Mouse (Mus musculus) spleen, postnatal 10 days (tissue): ENCODE results near the gene Arl14.

Source experiments
- DNase-seq, 2 experiments: peaks; one replicate each; pipeline ENCODE4 v3.0.0; 2021 to 2022; ENCODE audit warnings: low spot score in 2 of 2

Gene Arl14

DNA sequence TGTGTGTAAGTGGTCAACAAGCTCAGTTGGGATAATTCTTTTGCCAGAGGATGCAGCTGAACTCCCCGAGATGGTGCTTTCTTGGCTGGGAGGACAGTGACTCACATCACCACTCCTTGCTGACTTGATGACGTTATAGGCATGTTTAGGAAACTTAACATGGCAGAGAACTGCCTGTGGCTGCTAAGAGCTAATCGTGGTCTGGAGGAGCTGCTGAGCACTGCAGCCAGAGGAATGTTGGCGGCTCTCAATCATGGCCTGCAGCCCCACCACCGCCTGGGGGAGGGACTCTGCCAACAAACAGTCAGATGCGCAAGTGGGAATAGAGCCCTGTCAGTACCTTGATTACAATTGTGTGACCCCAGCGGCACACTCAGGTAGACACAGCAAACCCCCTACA, 49.6 kb downstream of the Arl14 start:
- DNase-seq, result no peak
